Mouse (Mus musculus): ENCODE measurements around the gene Piezo1.

GRCm38 (mm10) chr8:122526526-122527170, 24.5 kb downstream of the Piezo1 start:
- TF ChIP-seq CTCF (conservative IDR thresholded peaks at IDR 0.05 in 1 of 2, IDR thresholded peaks at IDR 0.05 in 1 of 2; ENCODE audit: low read depth in 2 of 2, low read length in 2 of 2) (no peak), ZC3H11A (IDR thresholded peaks at IDR 0.05; ENCODE audit: low read depth, low read length) (no peak), EP300 (IDR thresholded peaks at IDR 0.05; ENCODE audit: low read length) (no peak), POLR2A (IDR thresholded peaks at IDR 0.05; ENCODE audit: low read depth, low read length) (no peak), MAX (IDR thresholded peaks at IDR 0.05; ENCODE audit: low read length) (no peak), ZKSCAN1 (IDR thresholded peaks at IDR 0.05; ENCODE audit: borderline replicate concordance, low read depth, low read length) (no peak), POLR2AphosphoS2 (IDR thresholded peaks at IDR 0.05; ENCODE audit: low read depth, low read length) (no peak), CHD2 (IDR thresholded peaks at IDR 0.05; ENCODE audit: low read length) (no peak), MXI1 (IDR thresholded peaks at IDR 0.05; ENCODE audit: low read depth, low read length) (no peak), ZNF384 (IDR thresholded peaks at IDR 0.05; ENCODE audit: low read depth, low read length) (no peak)
